Mouse (Mus musculus) thymus, postnatal 36 days (tissue): ENCODE results near the gene Gm20390.

Experiments
- DNase-seq, 2 experiments: peaks; one replicate each; pipeline ENCODE4 v3.0.0; 2022; ENCODE audit warnings: mixed read lengths in 2 of 2

Gene Gm20390

DNA sequence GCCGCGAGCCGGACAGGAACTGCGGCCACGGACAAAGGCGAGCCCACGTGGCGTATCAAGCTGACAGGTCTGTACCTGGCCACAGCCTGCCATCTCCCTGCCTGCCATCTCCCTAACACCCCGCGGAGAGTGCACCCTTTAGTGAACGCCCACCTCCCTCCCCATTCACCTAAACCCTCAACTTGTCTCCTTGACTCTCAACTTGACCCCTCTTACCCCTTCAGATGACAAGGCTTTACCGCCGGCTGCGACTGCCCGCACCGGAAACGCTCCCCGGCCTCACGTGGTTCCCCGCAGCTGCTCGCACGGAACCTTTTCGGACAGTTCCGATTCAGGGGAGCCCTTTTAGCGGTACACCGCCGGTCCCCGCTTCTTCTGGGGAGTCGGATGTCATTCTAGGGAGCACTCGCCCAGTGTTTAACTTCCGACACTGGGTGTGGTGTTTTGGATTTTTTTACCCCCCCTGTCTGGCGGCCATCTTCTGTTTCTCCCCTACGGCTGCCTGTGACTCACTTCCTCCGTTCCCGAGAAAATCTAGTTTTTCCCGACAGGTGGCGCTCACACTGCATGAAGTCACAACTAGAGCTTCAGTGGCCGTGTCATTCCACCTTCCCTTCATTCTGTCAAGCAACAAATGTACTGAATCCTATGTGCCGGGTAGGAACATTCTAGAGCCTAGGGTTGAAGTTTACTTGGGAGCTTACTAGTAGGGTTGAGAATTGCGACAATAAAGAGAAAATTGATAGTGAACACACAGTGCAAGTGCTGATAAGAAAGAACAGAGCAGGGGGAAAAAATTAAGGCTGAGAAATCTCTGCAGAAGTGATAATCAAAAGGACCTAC lies at the start of gene Gm20390, which contains the start of gene Nme1:
Gene Gm20390, minus strand, starts transcription at position 289 of the 843 bp plus-strand sequence.
Gene Nme1, minus strand, starts transcription at position 517 of the 843 bp plus-strand sequence.
- peak; percentile 96 to 99 for DNase-seq

DNA sequence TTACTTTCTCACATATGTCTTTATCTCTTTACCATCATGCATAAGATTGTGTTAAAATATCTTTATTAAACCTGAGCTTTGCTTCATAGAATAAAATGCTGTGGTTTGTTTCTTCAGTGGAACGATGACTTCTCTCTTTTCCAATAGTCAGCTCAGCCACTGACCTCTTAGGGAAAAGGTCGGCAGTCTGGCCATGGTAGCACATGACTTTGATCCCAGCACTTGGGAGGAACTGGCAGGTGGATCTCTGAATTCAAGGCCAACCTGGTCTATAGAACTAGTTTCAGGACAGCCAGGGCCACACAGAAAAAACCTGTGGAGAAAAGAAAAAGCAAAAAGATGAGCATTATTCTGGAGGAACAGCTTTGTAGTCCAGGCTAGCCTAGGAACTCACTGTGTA lies 35.3 kb upstream of the Gm20390 start:
- DNase-seq: no peak

DNA sequence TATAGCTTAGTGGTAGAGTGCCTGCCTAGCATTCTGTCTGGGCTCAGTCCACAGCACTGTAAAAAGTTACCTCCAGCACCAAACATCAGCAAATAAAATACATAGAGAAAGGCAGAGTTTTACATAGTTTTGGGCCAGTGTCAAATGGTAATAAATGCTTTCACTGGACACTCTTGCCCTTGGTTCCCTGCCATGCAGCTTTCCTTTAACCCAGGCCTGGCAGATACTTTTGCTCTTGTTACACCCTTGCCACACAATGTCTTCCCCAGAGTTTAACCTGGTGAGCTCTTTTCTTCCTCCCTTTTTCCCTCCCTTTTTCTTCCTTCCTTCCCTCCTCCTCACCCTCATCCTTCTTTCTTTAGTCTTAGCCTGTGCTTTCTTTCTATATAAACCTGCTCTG lies 31.2 kb upstream of the Gm20390 start:
- no peak for DNase-seq

DNA sequence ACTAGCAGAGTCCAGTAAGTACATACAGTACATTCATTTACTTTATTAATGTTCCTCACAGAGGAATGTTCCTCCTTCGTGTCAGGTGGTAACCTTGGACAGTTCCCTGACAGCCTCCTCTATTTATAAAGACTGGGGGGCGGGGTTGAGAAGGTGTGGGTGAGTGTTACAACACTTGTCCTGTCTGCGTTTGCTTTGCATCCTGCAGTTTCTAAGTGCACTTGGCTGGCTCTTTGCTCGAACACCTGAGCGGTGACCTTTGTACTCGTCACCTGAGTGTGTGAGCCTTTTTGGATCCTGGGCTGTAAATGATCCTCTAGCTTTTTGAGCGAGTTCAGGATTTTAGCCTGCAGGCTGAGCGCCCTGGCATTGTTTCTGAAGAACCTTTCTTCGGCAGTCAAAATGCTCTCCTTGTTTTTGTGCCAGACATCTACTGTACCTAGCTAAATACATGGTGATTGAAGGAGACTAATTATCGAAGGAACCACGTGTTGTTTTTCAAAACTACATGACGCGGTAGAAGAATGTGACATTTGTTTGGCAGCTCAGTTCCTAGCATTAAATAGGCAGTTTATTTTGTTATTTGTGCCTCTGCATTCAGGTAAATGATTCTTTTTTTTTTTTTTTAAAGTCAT lies 29.2 kb upstream of the Gm20390 start:
- peak; percentile 8 to 19 for DNase-seq

DNA sequence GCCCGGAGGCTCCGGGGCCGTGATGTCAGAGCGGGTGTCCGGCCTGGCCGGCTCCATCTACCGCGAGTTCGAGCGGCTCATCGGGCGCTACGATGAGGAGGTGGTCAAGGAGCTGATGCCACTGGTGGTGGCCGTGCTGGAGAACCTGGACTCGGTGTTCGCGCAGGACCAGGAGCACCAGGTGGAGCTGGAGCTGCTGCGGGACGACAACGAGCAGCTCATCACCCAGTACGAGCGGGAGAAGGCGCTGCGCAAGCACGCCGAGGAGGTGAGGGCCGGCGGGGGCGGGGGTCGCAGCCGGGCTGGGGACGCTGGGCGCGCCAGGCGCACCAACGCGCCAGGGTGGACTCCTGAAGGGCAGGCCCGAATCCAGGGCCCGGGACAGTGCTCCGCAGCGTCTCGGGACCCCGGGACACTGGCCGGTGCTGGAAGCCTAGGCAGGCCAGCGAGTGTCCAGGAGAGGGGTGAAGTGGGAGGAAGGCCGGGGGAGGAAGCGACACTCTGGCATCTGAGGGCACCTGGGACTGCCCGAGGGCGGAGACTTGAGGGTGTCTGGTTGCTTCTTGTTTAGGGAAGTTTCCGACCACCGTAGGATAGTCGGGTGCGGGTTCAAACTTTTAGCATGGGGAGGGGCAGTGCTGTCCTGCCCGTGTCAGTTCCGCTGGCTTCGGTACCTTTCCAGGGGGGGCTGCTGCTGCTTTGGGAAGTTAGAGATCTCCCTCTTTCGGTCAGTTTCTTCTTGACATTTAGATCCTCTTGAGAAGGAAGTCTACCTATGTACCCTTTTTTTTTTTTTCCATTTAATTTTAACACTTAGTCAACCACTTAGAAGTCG lies 28.4 kb upstream of the Gm20390 start:
- peak; percentile 55 to 64 for DNase-seq

DNA sequence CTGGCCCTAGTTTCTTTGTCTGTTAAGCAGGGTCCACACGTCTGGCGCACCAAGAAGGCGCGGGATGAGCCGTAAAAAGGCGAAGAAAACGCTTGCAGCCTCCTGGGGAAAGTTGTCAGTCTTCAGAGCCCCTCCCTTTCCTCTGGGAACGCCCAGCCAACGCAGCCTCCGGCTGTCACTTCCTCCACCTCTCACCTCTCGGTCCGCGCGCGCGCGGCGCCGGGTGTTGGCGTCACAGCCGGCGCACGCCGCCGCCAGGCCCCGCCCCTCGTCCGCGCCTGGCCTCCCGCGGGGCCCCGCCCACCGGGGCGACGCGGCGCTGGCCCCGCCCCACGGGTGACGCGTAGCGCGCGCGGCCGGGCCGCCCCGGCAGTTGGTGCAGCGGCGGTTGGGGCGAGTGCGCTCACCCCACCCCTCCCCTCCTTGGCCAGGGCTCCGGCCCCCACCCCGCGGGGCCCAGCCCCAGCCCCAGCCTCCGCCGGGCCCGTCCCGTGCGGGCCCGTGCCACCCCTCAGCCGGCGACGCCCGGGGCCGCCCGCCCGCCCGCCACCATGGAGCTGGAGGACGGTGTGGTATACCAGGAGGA lies 27.7 kb upstream of the Gm20390 start, which contains the start of gene Spag9:
Gene Spag9, plus strand, starts transcription at position 372 of the 586 bp plus-strand sequence.
- DNase-seq: peak; percentile 92 to 96

DNA sequence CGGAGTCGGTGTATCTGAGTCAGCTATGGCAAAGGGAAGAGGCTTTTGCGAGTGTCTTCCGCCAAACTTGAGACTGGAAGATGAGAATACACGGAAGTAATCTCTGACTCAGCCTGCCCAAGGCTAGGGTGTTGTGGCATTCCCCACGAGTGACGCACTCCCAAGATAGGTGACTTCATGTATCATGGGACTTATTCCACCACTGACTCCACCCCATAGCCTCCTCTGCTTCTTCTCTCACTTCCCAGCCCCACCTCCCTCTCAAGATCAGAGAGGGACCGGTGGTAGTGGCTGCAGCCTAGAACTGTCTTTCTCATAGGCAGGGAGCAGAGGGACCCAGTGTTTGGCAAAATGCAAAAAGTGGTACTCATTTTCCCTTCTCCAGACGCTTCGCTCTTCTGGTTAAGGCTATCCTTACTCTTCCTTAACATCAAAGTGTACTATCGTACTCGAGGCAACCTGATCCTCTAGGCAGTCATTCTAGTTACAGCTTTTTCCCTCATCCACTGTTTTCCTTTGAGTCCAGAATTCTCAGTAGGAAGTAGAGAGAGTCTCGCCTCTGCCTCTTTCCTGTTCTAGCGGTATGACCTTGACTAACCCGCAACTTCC lies 27.1 kb upstream of the Gm20390 start:
- peak; percentile 59 to 76 for DNase-seq

DNA sequence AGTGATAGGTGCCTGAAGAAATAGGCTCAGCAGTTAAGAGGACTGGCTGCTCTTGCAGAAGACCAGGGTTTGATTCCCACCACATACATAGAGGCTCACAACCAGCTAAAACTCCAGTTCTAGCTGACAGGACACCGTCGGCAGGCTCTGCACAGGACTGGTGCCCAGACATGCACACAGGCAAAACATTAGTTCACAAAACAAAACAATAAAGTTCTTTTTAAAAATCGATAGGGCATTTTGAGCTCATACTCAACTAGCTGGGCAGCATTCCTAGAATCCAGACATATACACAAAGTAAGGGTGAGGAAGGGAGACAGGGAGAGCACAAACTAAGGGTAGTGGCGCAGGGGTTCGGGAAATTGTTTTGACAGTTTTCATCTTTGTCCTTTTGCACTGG lies 26.4 kb upstream of the Gm20390 start:
- no peak for DNase-seq

DNA sequence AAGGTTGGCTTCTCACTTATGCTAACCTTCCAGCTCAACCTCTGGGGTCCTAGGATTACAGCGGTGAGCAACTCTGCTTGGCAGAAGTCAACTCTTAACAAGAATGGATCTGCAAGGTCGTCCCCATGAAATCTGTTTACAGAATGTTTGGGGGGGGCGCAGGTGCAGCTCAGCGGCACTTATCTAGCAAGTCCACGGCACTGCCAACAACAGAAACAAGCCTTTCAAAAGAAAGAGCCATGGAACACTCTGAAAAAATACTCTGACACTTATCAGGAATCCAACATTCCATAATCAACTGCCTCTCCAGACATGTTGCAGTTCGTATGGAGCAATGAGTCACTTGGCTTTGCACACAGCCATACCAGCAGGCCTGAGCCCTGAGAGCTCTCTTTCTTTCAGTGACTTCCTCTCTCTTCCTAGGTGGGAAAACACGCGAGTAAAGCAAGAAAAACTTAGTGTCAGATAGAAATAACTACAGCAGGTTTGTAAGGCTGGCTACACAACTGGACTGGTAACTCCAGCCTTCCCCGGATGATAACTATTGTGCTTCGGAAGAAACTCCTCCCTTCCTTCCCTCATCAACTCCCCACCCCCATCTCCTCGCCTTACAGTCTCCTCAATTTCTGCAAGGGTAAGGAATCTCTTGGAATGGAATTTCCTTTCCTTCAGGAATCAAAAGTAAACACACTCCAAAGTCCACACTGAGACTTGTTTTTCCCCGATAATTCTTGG lies 20.4 kb upstream of the Gm20390 start:
- DNase-seq: no peak

DNA sequence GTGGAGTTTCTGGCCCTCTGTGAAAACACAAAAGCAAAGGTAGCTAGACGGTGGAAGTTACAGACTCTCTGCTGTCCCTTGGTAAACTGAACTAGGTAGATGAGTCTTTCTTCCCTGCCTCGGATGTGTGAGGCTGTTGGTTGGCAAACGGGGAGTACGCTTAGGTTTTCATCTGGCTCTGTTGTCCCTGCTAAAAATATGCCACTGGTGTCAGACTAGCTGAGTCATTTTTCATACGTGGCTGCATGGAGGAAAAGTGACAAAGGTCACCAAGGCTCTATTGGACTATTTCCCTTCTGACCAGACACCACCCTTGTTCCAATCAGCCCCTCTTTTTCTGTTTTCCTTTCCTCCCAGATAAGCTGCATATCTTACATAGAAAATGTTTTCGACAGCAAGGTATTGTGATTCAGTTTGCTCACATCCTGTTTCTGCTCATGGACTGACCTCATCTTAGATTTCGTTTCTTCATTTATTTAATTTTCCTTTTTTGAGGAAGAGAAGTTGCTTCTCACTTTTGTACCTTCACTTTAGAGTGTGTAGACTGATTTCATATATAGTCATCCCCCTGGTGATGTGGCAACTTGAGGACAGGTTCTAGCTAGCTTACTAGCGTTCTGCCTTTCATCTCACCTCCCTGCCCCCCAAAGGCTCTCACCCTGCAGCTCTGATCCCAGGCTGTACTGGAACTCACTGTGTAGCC lies 19.7 kb upstream of the Gm20390 start:
- no peak for DNase-seq

DNA sequence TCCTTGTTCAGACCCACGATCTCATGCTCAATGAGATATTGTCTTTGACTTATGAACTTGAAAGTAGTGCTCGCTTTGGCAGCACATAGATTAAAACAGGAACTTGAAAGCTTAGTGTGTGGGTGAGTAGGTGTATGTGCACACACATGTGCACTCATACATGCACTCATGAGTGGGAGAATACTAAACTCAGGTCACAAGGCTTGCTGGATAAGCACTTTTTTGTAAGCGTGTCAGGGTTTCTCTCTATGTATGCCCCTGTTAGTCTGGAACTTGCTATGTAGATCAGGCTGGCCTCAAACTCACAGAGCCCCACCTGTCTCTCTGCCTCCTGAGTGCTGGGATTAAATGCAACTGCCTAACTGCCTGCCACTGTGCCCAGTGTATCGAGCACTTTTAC lies 18.9 kb upstream of the Gm20390 start:
- DNase-seq: no peak

DNA sequence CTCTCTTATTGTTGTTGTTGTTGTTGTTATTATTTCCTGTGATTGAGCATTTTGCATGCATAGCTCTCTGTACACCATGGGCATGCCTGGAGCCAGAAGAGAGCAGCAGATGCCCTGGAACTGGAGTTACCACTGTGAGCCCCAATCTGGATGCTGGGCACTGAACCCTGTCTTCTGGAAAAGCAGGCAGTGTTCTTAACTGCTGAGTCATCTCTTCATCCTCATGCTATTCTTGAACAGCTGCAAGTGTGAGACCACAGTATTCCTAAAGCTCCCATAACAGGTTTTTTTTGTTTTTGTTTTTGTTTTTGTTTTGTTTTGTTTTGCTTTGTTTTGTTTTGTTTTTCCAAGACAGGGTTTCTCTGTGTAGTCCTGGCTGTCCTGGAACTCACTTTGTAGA lies 18.2 kb upstream of the Gm20390 start:
- no peak for DNase-seq

DNA sequence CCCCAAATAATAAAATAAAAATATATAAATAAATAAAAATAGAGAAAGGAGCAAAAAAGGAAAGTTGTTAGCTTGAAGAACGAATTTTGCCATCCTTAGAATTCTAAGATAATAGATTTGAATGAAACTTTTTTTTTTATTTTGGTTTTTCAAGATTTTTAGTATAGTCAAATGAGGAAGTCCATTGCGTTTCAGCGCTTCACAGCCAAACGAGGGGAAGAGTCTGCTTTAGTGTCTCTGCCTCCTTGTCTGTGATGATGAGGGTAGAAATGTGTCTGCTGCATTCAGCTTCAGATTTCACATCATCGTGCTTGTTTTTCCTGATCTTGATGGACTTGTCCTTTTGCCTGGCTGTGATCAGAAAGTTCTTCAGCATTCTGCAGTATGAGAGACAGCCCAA lies 17.2 kb upstream of the Gm20390 start:
- DNase-seq: no peak

DNA sequence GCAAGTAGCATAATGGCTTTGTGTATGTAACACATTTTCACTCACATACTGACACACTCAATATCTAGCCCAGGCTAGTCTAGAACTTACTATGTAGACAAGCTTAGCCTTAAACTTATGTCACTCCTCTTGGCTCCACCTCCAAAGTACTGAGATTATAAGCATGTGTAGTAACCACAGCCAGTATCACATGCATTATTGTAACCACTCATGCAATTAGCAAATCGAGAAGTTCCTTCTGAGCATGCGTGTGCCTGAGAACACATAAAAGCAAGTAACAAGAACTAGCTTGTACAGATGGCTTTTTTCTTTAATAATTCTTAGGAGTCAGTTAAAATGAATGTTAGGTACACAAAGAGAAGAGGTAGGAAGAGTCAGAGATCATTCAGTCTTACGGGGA lies 16.5 kb upstream of the Gm20390 start:
- no peak for DNase-seq

DNA sequence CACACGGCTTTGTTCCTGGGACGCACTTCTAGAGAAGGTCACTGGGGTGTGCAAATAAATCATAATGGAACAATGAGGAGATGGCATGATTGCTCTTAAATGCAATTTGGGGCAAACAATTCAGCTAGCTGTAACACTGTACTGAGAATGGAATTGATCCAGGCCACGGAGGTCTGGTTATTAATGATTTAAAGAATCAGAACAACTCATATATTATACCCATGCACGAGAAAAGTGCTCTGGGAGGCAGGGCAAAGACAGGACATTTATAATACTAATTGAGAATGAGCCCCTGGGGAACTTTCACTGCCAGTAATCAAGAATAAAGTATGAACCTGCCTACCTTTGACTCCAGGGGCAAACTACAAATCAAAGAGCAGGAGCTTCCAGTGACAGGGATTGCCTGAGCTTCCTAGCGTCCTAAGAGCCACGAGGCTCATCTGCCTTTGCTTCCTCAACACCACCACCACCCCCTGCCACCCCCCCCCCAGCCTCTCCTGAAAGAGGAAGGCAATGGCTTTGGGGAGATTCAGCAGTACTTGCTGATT lies 11.5 kb upstream of the Gm20390 start:
- DNase-seq: no peak

DNA sequence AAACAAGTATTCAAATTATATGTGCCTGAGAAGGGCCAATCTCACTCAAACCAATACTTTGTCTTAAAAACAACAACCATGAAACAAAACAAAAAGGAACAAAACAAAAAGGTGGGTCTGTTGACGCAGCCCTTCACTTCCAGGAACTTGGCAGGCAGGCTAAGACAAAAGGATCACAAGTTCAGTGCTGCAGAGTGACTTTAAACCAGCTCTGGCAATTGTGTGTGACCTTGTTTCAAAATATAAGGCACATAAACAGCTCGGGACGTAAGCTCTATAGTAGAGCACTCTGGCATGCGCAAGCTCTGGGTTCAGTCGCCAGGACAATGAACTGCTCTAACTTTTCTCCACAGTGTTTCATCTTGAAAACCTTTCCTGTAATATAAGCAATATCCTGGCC lies 4.9 kb upstream of the Gm20390 start:
- no peak for DNase-seq

DNA sequence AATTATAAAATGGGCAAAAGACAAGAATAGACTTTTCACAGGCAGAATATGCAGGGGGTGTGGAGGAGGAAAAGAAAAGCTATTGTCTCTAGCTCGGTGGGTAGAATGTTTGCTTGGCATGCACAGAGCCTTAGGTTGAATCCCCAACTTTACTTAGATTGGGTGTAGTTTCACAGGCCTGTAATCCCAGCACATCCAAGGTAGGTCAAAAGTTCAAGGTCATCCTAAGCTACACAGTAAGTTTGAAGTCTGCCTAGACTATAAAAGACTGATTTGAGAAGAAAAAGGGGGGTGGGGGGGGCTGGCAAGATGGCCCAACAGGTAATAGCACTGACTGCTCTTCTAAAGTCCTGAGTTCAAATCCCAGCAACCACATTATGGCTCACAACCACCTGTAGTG lies 1.7 kb upstream of the Gm20390 start:
- DNase-seq: no peak

DNA sequence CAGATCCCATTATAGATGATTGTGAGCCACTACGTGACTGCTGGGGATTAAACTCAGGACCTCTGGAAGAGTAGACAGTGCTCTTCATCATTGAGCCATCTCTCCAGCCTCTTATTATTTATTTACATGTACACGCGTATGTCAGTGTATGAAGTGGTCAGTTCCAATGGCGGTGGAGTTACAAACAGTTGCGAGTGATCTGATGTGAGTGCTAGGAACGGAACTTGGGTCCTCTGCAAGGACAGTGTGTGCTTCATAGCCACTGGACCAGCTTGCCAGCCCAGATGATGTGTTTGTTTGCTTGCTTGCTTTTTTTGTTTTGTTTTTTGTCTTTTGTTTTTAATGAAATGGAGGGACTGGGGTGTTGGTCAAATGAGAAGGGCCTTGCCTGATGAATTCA lies 1.1 kb upstream of the Gm20390 start:
- no peak for DNase-seq

DNA sequence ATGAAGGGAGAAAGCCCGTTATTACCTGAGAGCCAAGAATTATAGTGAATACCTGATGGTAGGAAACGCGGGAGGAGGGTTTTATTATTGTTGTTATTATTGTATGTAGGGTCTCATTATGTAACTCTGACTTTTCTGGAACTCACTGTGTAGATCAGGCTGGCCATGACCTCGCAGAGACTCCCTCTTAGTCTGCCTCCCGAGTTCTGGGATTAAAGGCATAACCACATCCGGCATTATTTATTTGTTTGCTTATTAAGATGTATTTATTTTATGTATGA lies 695 bp upstream of the Gm20390 start:
- no peak for DNase-seq

DNA sequence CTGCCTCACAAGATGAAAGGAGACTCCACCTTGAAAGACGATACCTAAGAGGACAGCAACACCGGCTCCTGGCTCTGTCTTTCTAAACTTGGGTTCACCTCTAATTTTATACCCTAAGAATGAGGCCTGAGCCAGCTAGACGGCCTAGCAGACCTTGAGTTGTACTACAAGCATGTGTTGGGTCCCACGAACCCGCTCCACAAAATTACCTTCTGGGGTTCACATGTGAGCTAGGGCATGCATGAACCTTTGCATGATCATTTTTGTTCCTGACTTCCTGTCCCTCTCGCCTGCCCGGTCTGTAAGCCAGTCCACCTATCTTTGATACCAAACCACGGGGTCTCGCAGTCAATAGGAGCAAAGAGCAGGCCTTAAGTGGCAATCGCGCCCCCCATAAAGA lies 712 bp downstream of the Gm20390 start:
- peak; percentile 5 to 14 for DNase-seq

DNA sequence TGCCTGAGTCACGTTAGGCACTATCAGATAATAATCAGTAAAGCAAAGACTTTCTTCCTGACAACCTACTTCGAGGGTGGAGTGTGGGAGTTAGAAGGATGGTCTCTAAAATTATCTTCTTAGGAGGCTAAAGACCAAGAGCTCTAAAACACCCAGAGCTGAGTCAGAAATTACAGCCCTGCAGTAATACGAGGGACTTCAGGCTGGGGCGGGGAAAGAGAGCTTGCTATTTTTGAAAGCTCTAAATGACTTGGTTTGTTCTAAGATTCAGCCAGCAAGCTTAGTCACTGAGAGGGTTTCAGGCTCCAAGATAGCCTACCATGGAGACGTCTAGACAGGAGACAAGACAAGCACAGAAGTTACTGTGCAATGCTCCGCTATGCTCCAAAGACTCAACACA lies 2.7 kb downstream of the Gm20390 start:
- no peak for DNase-seq
